Mouse (Mus musculus) ES-Bruce4 (cell line): Measurements from ENCODE around the gene Tnfsf14.

Experiments used
- CTCF ChIP-seq: IDR thresholded peaks from one replicate; pipeline ENCODE4 v1.8.1; 2011; ENCODE audit warnings: low read depth, low read length
- POLR2A ChIP-seq: IDR thresholded peaks from one replicate; pipeline ENCODE4 v1.8.1; 2011; ENCODE audit warnings: low read length; ENCODE audit not compliant: insufficient read depth

- no peak for TF ChIP-seq CTCF
- TF ChIP-seq POLR2A = no peak
Measured at GRCm38 (mm10) chr17:57237181-57237580, 43.2 kb upstream of the Tnfsf14 start.
